Mouse (Mus musculus): ENCODE results near the gene Cabcoco1. TPM values are rescaled to one million over a fixed set of nuclear protein-coding genes. Genes with fewer than 3 reads are reported as not detected.

The Cabcoco1 gene
- polyA plus RNA-seq, 1 experiment from 2014 or later: 23.1 TPM

GRCm38 (mm10) chr10:68506242-68506641 lies 35.5 kb downstream of the Cabcoco1 start:
- Histone ChIP-seq H3K27me3 (replicated peaks) (no peaks in the 10 kb centered on the region), H3K4me2 (no peak overlapping the region), H3K27ac (ENCODE audit: poor library complexity, severe bottlenecking) (no peak overlapping the region), H3K4me3 (no peak overlapping the region), H3K9me3 (replicated peaks) (peaks cover 3% of the 10 kb centered on the region; the same call in 1 of the 2 replicates), H3K4me1 (replicated peaks) (no peaks in the 10 kb centered on the region), H3K9ac (no peak overlapping the region), H3K36me3 (peaks cover 4% of the 10 kb centered on the region; the same call in 1 of the 2 replicates)
- 85% methylated on average over 4 of the region's 4 CpGs for WGBS
- ATAC-seq (ENCODE audit: insufficient number of reproducible peaks, low FRiP score): no peak

DNA sequence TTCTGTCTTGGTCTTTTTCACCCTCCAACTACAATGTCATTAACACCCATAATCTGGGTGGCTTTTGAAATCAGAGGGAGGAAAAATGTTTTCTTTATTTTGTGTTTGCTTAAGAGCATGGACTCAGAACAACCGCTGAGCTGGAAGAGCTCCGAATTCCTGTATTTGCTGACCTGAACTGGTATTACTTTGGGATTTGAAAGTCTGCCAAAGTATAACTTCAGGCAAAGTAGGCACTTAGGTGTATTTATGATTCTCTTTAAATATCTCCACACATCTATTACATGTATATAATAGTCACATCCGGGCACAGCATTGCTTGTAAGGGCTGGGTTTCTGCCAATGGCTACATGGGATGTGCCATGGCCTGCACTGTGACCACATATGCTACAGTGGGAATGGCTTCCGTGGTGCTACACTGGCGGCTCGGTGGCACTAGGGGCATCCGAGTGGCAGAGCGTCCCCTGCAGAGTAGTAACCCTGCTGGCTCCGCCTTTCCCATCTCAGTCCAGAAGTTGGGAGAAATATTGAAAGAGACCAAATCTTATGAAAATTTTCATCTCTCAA lies 37.0 kb downstream of the Cabcoco1 start:
- Histone ChIP-seq H3K9me3 (replicated peaks) (peaks cover 3% of the 10 kb centered on the region; the same call in 1 of the 2 replicates), H3K36me3 (peaks cover 4% of the 10 kb centered on the region; the same call in 1 of the 2 replicates), H3K27me3 (replicated peaks) (no peaks in the 10 kb centered on the region), H3K27ac (ENCODE audit: poor library complexity, severe bottlenecking) (no peak overlapping the region), H3K4me1 (replicated peaks) (no peaks in the 10 kb centered on the region), H3K9ac (no peak overlapping the region), H3K4me3 (no peak overlapping the region), H3K4me2 (no peak overlapping the region)
- no peak for ATAC-seq (ENCODE audit: insufficient number of reproducible peaks, low FRiP score)
- WGBS: 87% methylated on average over 9 of the region's 9 CpGs

GRCm38 (mm10) chr10:68501067-68501466 lies 40.6 kb downstream of the Cabcoco1 start:
- Histone ChIP-seq H3K4me1 (replicated peaks) (no peaks in the 10 kb centered on the region), H3K9ac (no peak overlapping the region), H3K27ac (ENCODE audit: poor library complexity, severe bottlenecking) (no peak overlapping the region), H3K27me3 (replicated peaks) (no peaks in the 10 kb centered on the region), H3K4me3 (no peak overlapping the region), H3K36me3 (peaks cover under 1% of the 10 kb centered on the region; the same call in 1 of the 2 replicates), H3K9me3 (replicated peaks) (no peaks in the 10 kb centered on the region), H3K4me2 (no peak overlapping the region)
- WGBS: 80% methylated on average over 6 of the region's 6 CpGs
- no peak for ATAC-seq (ENCODE audit: insufficient number of reproducible peaks, low FRiP score)

GRCm38 (mm10) chr10:68495246-68495645 lies 46.5 kb downstream of the Cabcoco1 start:
- 84% methylated on average over 2 of the region's 2 CpGs for WGBS
- ATAC-seq (ENCODE audit: insufficient number of reproducible peaks, low FRiP score): no peak
- Histone ChIP-seq H3K27ac (ENCODE audit: poor library complexity, severe bottlenecking) (no peak overlapping the region), H3K4me3 (no peak overlapping the region), H3K36me3 (no peaks in the 10 kb centered on the region), H3K9ac (no peak overlapping the region), H3K9me3 (replicated peaks) (no peaks in the 10 kb centered on the region), H3K4me2 (no peak overlapping the region), H3K27me3 (replicated peaks) (no peaks in the 10 kb centered on the region), H3K4me1 (replicated peaks) (peaks cover 7% of the 10 kb centered on the region; the same call in 1 of the 2 replicates)

DNA sequence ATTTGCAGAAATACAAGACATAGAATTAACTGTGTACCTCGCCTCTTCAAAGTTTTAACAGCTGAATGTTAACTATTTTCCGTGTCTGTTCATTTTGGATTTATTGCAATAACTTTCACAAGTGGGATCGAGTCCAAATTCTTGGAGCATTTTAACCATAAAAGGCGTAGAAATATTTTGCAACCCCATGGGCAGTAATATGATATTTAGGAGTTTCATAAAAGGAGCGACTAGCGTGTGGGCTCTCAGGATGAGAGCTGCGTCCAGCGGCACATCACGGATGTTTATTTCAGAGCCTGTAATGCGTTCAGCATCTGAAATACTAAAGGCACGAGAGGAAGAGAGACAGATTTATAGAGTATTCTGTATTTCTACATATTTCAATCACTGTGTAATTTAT lies 50.1 kb downstream of the Cabcoco1 start:
- peaks cover 7% of the 10 kb centered on the region; the same call in 1 of the 2 replicates for H3K4me1 ChIP-seq (replicated peaks)
- no peaks in the 10 kb centered on the region for H3K9me3 ChIP-seq (replicated peaks)
- WGBS: 85% methylated on average over 11 of the region's 11 CpGs
- no peak overlapping the region for H3K27ac ChIP-seq (ENCODE audit: poor library complexity, severe bottlenecking)
- ATAC-seq (ENCODE audit: insufficient number of reproducible peaks, low FRiP score): no peak
- no peak overlapping the region for H3K4me3 ChIP-seq
- no peaks in the 10 kb centered on the region for H3K36me3 ChIP-seq
- H3K4me2 ChIP-seq: no peak overlapping the region
- H3K9ac ChIP-seq: no peak overlapping the region
- no peaks in the 10 kb centered on the region for H3K27me3 ChIP-seq (replicated peaks)

- no peak overlapping the region for H3K4me2 ChIP-seq
- WGBS: 56% methylated on average over 6 of the region's 6 CpGs
- H3K4me3 ChIP-seq: no peak overlapping the region
- H3K27ac ChIP-seq (ENCODE audit: poor library complexity, severe bottlenecking): no peak overlapping the region
- H3K9ac ChIP-seq: no peak overlapping the region
- no peaks in the 10 kb centered on the region for H3K36me3 ChIP-seq
- peaks cover 7% of the 10 kb centered on the region; the same call in 1 of the 2 replicates for H3K4me1 ChIP-seq (replicated peaks)
- ATAC-seq (ENCODE audit: insufficient number of reproducible peaks, low FRiP score): no peak
- H3K27me3 ChIP-seq (replicated peaks): no peaks in the 10 kb centered on the region
- H3K9me3 ChIP-seq (replicated peaks): no peaks in the 10 kb centered on the region
These were observed 50.9 kb downstream of the Cabcoco1 start for GRCm38 (mm10) chr10:68490781-68491180.

GRCm38 (mm10) chr10:68472799-68473198 lies 68.9 kb downstream of the Cabcoco1 start:
- WGBS: 71% methylated on average over 8 of the region's 8 CpGs
- ATAC-seq (ENCODE audit: insufficient number of reproducible peaks, low FRiP score): no peak
- Histone ChIP-seq H3K4me1 (replicated peaks) (0 out of 2 replicates have a peak, but pooled peaks cover 3% of the 10 kb centered on the region), H3K9me3 (replicated peaks) (no peaks in the 10 kb centered on the region), H3K36me3 (no peaks in the 10 kb centered on the region), H3K27ac (ENCODE audit: poor library complexity, severe bottlenecking) (no peak overlapping the region), H3K4me3 (no peak overlapping the region), H3K27me3 (replicated peaks) (no peaks in the 10 kb centered on the region), H3K9ac (no peak overlapping the region), H3K4me2 (no peak overlapping the region)

DNA sequence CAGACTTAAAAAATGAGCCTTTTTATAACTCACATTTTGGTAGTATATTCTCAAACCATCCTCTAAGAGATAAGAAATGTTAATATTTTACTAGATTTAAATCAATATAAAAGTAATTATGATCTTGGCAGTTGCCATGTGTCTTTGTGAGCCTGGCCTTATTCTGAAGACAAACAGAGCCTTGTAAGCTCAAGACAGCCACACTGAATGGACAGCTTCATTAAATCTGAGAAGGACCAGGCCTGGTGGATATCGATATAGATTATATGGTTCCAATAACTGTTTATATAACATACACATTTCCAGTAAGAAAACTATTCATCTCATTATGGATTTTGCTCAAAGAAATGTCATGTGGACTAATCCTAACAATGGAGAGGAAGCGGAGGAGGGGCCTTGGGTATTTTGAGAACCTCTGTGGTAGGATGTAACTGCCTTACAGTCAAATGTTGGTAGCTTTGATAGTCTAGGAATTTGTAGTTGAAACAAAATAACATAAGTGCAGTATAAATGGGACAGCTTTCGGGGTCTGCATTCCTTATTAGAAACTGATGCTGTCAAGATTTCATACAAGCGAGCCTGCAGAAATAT lies 75.9 kb downstream of the Cabcoco1 start:
- H3K4me1 ChIP-seq (replicated peaks): no peaks in the 10 kb centered on the region; the same call in 1 of the 2 replicates
- no peaks in the 10 kb centered on the region for H3K36me3 ChIP-seq
- WGBS: 70% methylated on average over 4 of the region's 4 CpGs
- no peak overlapping the region for H3K4me2 ChIP-seq
- no peak for ATAC-seq (ENCODE audit: insufficient number of reproducible peaks, low FRiP score)
- no peaks in the 10 kb centered on the region for H3K9me3 ChIP-seq (replicated peaks)
- H3K27ac ChIP-seq (ENCODE audit: poor library complexity, severe bottlenecking): no peak overlapping the region
- H3K4me3 ChIP-seq: no peak overlapping the region
- no peak overlapping the region for H3K9ac ChIP-seq
- H3K27me3 ChIP-seq (replicated peaks): no peaks in the 10 kb centered on the region

- Histone ChIP-seq H3K4me3 (no peak overlapping the region), H3K9me3 (replicated peaks) (no peaks in the 10 kb centered on the region), H3K27me3 (replicated peaks) (no peaks in the 10 kb centered on the region), H3K9ac (no peak overlapping the region), H3K36me3 (no peaks in the 10 kb centered on the region), H3K27ac (ENCODE audit: poor library complexity, severe bottlenecking) (no peak overlapping the region), H3K4me2 (no peak overlapping the region), H3K4me1 (replicated peaks) (no peaks in the 10 kb centered on the region; the same call in 1 of the 2 replicates)
- no peak; the same call in 1 of the 2 replicates for ATAC-seq (ENCODE audit: insufficient number of reproducible peaks, low FRiP score)
- 26% methylated on average over 7 of the region's 7 CpGs for WGBS
These were observed 76.8 kb downstream of the Cabcoco1 start for GRCm38 (mm10) chr10:68464943-68465342.

GRCm38 (mm10) chr10:68459784-68460183 lies 81.9 kb downstream of the Cabcoco1 start:
- H3K4me1 ChIP-seq (replicated peaks): no peaks in the 10 kb centered on the region; the same call in 1 of the 2 replicates
- no peaks in the 10 kb centered on the region for H3K9me3 ChIP-seq (replicated peaks)
- H3K4me2 ChIP-seq: no peak overlapping the region
- H3K4me3 ChIP-seq: no peak overlapping the region
- H3K9ac ChIP-seq: no peak overlapping the region
- no peak for ATAC-seq (ENCODE audit: insufficient number of reproducible peaks, low FRiP score)
- H3K27me3 ChIP-seq (replicated peaks): no peaks in the 10 kb centered on the region
- H3K27ac ChIP-seq (ENCODE audit: poor library complexity, severe bottlenecking): no peak overlapping the region
- H3K36me3 ChIP-seq: no peaks in the 10 kb centered on the region
- 67% methylated on average over 11 of the region's 11 CpGs for WGBS

GRCm38 (mm10) chr10:68457019-68457418 lies 84.7 kb downstream of the Cabcoco1 start:
- ATAC-seq (ENCODE audit: insufficient number of reproducible peaks, low FRiP score): no peak
- Histone ChIP-seq H3K4me2 (no peak overlapping the region), H3K9ac (no peak overlapping the region), H3K27ac (ENCODE audit: poor library complexity, severe bottlenecking) (no peak overlapping the region), H3K4me3 (no peak overlapping the region), H3K36me3 (no peaks in the 10 kb centered on the region), H3K27me3 (replicated peaks) (no peaks in the 10 kb centered on the region), H3K4me1 (replicated peaks) (no peaks in the 10 kb centered on the region), H3K9me3 (replicated peaks) (0 out of 2 replicates have a peak, but pooled peaks cover 5% of the 10 kb centered on the region)
- WGBS: 89% methylated on average over 7 of the region's 7 CpGs

Measured in heart, embryonic 12.5 days (tissue).